Mouse (Mus musculus): ENCODE measurements at regions not wholly inside any gene's neighbourhood (a gene's known extent, or its start where the extent isn't known, plus 50 kb on each side); places are given as distances from the start of the nearest gene placed in this dataset.

DNA sequence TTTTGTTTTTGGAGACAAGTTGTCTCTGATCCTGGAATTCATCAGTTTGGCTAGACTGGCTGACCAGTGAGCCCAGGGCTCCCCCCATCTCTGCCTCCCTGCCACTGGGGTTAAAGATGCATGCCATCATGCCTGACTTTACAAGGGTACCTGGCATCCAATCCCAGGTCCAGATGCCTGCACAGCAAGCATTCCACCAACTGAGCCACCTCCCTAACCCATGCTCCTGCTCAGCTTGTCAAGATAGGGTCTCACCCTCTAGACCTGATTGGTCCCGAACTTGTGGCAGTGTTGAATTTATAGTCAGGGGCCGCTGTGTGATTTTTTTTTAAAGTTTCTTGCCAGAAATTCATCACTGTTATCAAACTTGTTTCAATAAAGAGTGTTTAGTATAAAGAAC lies 111.4 kb upstream of the Mkln1 start:
- DNase-seq = no peak
- Histone ChIP-seq H3K4me1 (ENCODE audit: control insufficient read depth, insufficient read depth, low read length) (peaks cover 4% of the 10 kb centered on the region; the same call in 1 of the 2 replicates), H3K4me3 (replicated peaks; ENCODE audit: extremely low read depth, low read depth, low read length) (no peak overlapping the region)
- TF ChIP-seq CTCF (IDR thresholded peaks at IDR 0.05; ENCODE audit: insufficient read depth, low read length) (no peak), POLR2A (IDR thresholded peaks at IDR 0.05; ENCODE audit: borderline replicate concordance, extremely low read depth, low read depth, low read length) (no peak)
- WGBS = 72% methylated on average over 2 of the region's 2 CpGs

DNA sequence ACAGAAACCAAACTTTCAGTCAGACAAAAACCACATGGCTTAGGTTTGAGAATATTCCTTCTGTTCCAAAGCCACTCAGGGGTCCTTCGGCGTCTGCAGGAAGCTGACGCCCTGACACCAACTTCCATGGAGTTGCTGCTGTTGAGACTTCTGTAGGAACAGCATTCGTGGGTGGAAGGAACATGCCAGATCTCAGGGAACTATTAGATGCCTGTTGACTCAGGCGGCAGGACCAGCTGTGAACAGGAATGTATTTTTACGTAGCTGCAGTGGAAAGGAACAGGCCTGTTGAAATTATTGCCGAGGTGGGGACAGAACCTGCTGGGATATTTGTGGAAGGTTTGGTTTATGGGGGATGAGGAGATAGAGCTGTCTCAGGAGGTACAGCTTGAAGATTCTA lies 110.8 kb upstream of the Mkln1 start:
- DNase-seq = no peak
- Histone ChIP-seq H3K4me3 (replicated peaks; ENCODE audit: extremely low read depth, low read depth, low read length) (no peak overlapping the region), H3K4me1 (ENCODE audit: control insufficient read depth, insufficient read depth, low read length) (peaks cover 4% of the 10 kb centered on the region; the same call in 1 of the 2 replicates)
- 35% methylated on average over 7 of the region's 7 CpGs for WGBS
- no peak for TF ChIP-seq CTCF (IDR thresholded peaks at IDR 0.05; ENCODE audit: insufficient read depth, low read length)
- no peak for TF ChIP-seq POLR2A (IDR thresholded peaks at IDR 0.05; ENCODE audit: borderline replicate concordance, extremely low read depth, low read depth, low read length)

DNA sequence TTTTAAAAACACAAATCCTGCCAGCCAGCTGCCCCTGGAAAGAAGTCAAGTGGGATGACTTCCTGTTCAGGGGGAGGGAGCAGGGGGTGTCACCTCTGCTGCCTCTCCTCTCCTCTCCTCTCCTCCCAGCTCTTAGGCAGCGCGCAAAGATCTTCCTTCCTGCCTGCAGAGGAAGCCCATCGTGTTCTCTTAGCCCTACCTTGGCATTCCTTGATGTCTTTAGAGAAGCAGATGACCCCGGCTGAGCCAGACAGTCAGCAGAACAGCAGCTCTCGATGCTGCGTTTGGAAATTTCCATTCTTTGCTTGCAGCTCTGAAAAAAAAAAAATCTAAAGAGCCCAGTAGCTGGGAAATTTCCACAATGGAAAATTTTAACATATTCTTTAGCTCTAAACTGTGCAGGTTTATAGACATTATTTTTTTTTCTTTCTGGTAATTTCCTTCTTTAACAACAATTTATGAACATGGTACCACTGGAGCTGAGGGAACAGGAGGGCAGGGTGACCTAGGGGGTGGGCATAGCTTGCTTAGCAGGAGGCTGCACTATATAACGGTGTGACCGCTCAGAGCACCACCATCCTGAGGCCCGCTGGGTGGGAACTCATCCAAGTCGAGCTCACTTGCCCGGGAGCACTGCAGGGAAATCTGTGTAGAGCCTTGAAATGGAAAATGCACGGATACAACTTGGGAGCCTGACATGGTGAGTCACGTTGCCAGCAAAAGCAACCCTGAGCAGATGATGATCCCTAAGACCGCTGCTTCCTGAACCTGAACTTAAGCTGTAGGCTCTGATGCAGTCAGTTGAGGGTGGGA lies 109.9 kb upstream of the Mkln1 start:
- Histone ChIP-seq H3K4me3 (replicated peaks; ENCODE audit: extremely low read depth, low read depth, low read length) (no peak overlapping the region), H3K4me1 (ENCODE audit: control insufficient read depth, insufficient read depth, low read length) (peaks cover 4% of the 10 kb centered on the region; the same call in 1 of the 2 replicates)
- TF ChIP-seq POLR2A (IDR thresholded peaks at IDR 0.05; ENCODE audit: borderline replicate concordance, extremely low read depth, low read depth, low read length) = no peak
- TF ChIP-seq CTCF (IDR thresholded peaks at IDR 0.05; ENCODE audit: insufficient read depth, low read length) = no peak
- DNase-seq = no peak
- 29% methylated on average over 14 of the region's 14 CpGs for WGBS

DNA sequence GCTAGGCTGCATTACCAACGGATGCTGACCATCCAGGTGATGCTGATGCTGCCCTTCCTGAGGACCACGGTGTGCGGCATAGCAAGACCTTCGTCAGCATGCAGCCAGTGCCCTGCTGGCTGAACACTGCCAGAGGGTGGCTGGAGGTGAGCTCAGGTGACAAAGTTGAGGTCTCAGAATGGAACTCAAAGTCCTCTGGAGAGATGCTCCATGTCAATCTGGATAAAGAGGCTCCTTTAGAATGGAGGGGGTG lies 109.4 kb upstream of the Mkln1 start:
- Histone ChIP-seq H3K4me1 (ENCODE audit: control insufficient read depth, insufficient read depth, low read length) (peaks cover 4% of the 10 kb centered on the region; the same call in 1 of the 2 replicates), H3K4me3 (replicated peaks; ENCODE audit: extremely low read depth, low read depth, low read length) (no peak overlapping the region)
- no peak for TF ChIP-seq CTCF (IDR thresholded peaks at IDR 0.05; ENCODE audit: insufficient read depth, low read length)
- TF ChIP-seq POLR2A (IDR thresholded peaks at IDR 0.05; ENCODE audit: borderline replicate concordance, extremely low read depth, low read depth, low read length) = no peak
- no peak for DNase-seq
- WGBS = 93% methylated on average over 4 of the region's 4 CpGs

- Histone ChIP-seq H3K4me3 (replicated peaks; ENCODE audit: extremely low read depth, low read depth, low read length) (no peak overlapping the region), H3K4me1 (ENCODE audit: control insufficient read depth, insufficient read depth, low read length) (peaks cover 4% of the 10 kb centered on the region; the same call in 1 of the 2 replicates)
- no peak for DNase-seq
- WGBS = 92% methylated on average over 7 of the region's 7 CpGs
- no peak for TF ChIP-seq POLR2A (IDR thresholded peaks at IDR 0.05; ENCODE audit: borderline replicate concordance, extremely low read depth, low read depth, low read length)
- TF ChIP-seq CTCF (IDR thresholded peaks at IDR 0.05; ENCODE audit: insufficient read depth, low read length) = no peak
Observed at GRCm38 (mm10) chr6:31292081-31292480, 106.5 kb upstream of the Mkln1 start.

- peaks cover 4% of the 10 kb centered on the region; the same call in 1 of the 2 replicates for H3K4me1 ChIP-seq (ENCODE audit: control insufficient read depth, insufficient read depth, low read length)
- no peak overlapping the region for H3K4me3 ChIP-seq (replicated peaks; ENCODE audit: extremely low read depth, low read depth, low read length)
- no peak for DNase-seq
- 54% methylated on average over 7 of the region's 7 CpGs for WGBS
- TF ChIP-seq POLR2A (IDR thresholded peaks at IDR 0.05; ENCODE audit: borderline replicate concordance, extremely low read depth, low read depth, low read length) (no peak), CTCF (IDR thresholded peaks at IDR 0.05; ENCODE audit: insufficient read depth, low read length) (no peak)
Observed at GRCm38 (mm10) chr6:31293008-31293407, 105.5 kb upstream of the Mkln1 start.

- no peaks in the 10 kb centered on the region for H3K4me1 ChIP-seq (ENCODE audit: control insufficient read depth, insufficient read depth, low read length)
- TF ChIP-seq POLR2A (IDR thresholded peaks at IDR 0.05; ENCODE audit: borderline replicate concordance, extremely low read depth, low read depth, low read length) = no peak
- TF ChIP-seq CTCF (IDR thresholded peaks at IDR 0.05; ENCODE audit: insufficient read depth, low read length) = no peak
- WGBS = 83% methylated on average over 7 of the region's 7 CpGs
- DNase-seq = no peak
- no peak overlapping the region for H3K4me3 ChIP-seq (replicated peaks; ENCODE audit: extremely low read depth, low read depth, low read length)
Observed at GRCm38 (mm10) chr6:31299395-31299794, 99.1 kb upstream of the Mkln1 start.

GRCm38 (mm10) chr6:31305736-31306135 lies 92.8 kb upstream of the Mkln1 start:
- TF ChIP-seq POLR2A (IDR thresholded peaks at IDR 0.05; ENCODE audit: borderline replicate concordance, extremely low read depth, low read depth, low read length) = no peak
- WGBS = 64% methylated on average over 5 of the region's 5 CpGs
- DNase-seq = no peak
- Histone ChIP-seq H3K4me3 (replicated peaks; ENCODE audit: extremely low read depth, low read depth, low read length) (no peak overlapping the region), H3K4me1 (ENCODE audit: control insufficient read depth, insufficient read depth, low read length) (no peaks in the 10 kb centered on the region)

- no peak for DNase-seq
- Histone ChIP-seq H3K4me1 (ENCODE audit: control insufficient read depth, insufficient read depth, low read length) (no peaks in the 10 kb centered on the region), H3K4me3 (replicated peaks; ENCODE audit: extremely low read depth, low read depth, low read length) (no peak overlapping the region)
- WGBS = 58% methylated on average over 5 of the region's 5 CpGs
- no peak for TF ChIP-seq POLR2A (IDR thresholded peaks at IDR 0.05; ENCODE audit: borderline replicate concordance, extremely low read depth, low read depth, low read length)
- TF ChIP-seq CTCF (IDR thresholded peaks at IDR 0.05; ENCODE audit: insufficient read depth, low read length) = no peak
Observed at GRCm38 (mm10) chr6:31307047-31307633, 91.4 kb upstream of the Mkln1 start.

GRCm38 (mm10) chr6:31307899-31308298 lies 90.6 kb upstream of the Mkln1 start:
- H3K4me1 ChIP-seq (ENCODE audit: control insufficient read depth, insufficient read depth, low read length) = no peaks in the 10 kb centered on the region
- no peak overlapping the region for H3K4me3 ChIP-seq (replicated peaks; ENCODE audit: extremely low read depth, low read depth, low read length)
- DNase-seq = no peak
- WGBS = 21% methylated on average over 4 of the region's 4 CpGs
- TF ChIP-seq POLR2A (IDR thresholded peaks at IDR 0.05; ENCODE audit: borderline replicate concordance, extremely low read depth, low read depth, low read length) = no peak
- no peak for TF ChIP-seq CTCF (IDR thresholded peaks at IDR 0.05; ENCODE audit: insufficient read depth, low read length)

All from lung, adult 2 months (tissue).